Mouse (Mus musculus) Patski (cell line): ENCODE data around the gene Usp32. TPM values are rescaled to one million over a fixed set of nuclear protein-coding genes. Genes with fewer than 3 reads are reported as not detected.

ENCODE experiments used
- ATAC-seq: fragments of 100-300 bp; one replicate; pipeline ENCODE4 v1.8.0; 2021
- CTCF ChIA-PET: fragments of 350-600 bp; sonication (Branson Sonifier 250); formaldehyde crosslinking; loops from one replicate; lab custom pipeline; 2022; ENCODE audit warnings: inconsistent platforms; lab: Charles Lee
- POLR2A ChIA-PET: fragments of 350-600 bp; sonication (Branson Sonifier 250); formaldehyde crosslinking; loops from one replicate; lab custom pipeline; 2022; ENCODE audit warnings: antibody characterized with exemption, inconsistent platforms; lab: Charles Lee
- DNase-seq: peaks from one replicate; pipeline ENCODE4 v3.0.0-alpha.2; 2011; ENCODE audit warnings: low read depth, low spot score
- H3K27me3 ChIP-seq: fragments of 371-371 bp; one replicate; pipeline ENCODE4 v1.5.1; 2021
- CTCF ChIP-seq: fragments of 100-300 bp; IDR thresholded peaks from one replicate; pipeline ENCODE4 v1.5.1; 2021
- in situ Hi-C: fragments of 300-500 bp; cut with MboI; formaldehyde crosslinking; loops from 3 replicates; pipeline ENCODE4 v1.11.1; 2018; ENCODE audit warnings: low pct_unique_long_range_greater_than_20kb, mixed read lengths
- polyA plus RNA-seq: library from polyadenylated mRNA; unstranded; gene quantifications from one replicate; pipeline ENCODE4 v1.2.3, GENCODE M21; 2021

Usp32 gene
- polyA plus RNA-seq, 1 experiment from 2014 or later, result 36.8 TPM

GRCm38 (mm10) chr11:84968775-84969174 is 171.2 kb downstream of the Usp32 start:
- ChIA-PET CTCF (interaction anchor here (1.1 to 1.4 kb wide), 2 partner anchors 12 to 51 kb away, joined by 3 read pairs; partner anchors contain the start of gene Car4), POLR2A (interaction anchor here (0.6 kb wide), 1 partner anchor 159 kb away, joined by 3 read pairs; no protein-coding TSS in a partner anchor)
- ATAC-seq, result no peak
- H3K27me3 ChIP-seq, result peaks cover 9% of the 10 kb centered on the region
- TF ChIP-seq CTCF, result no peak
- in situ Hi-C loops, result no loop called here
- no peak for DNase-seq

GRCm38 (mm10) chr11:84968309-84968708 is 171.7 kb downstream of the Usp32 start:
- H3K27me3 ChIP-seq, result peaks cover 9% of the 10 kb centered on the region
- ATAC-seq, result no peak
- no peak for DNase-seq
- ChIA-PET POLR2A (no interaction called here), CTCF (interaction anchor here (1.1 kb wide), 1 partner anchor 50 kb away, joined by 3 read pairs; no protein-coding TSS in a partner anchor)
- TF ChIP-seq CTCF, result no peak
- in situ Hi-C loops, result no loop called here

- DNase-seq (no peak), ATAC-seq (no peak)
- peaks cover 14% of the 10 kb centered on the region for H3K27me3 ChIP-seq
- TF ChIP-seq CTCF, result no peak
- in situ Hi-C loops, result no loop called here
- CTCF ChIA-PET, result interaction anchor here (1.1 kb wide), 1 partner anchor 49 kb away, joined by 3 read pairs; no protein-coding TSS in a partner anchor
- POLR2A ChIA-PET, result interaction anchor here (0.6 kb wide), 1 partner anchor 27 kb away, joined by 3 read pairs; no protein-coding TSS in a partner anchor
Measured at GRCm38 (mm10) chr11:84967113-84967512, 172.8 kb downstream of the Usp32 start.

- ChIA-PET CTCF (interaction anchor here (1.1 kb wide), 1 partner anchor 49 kb away, joined by 3 read pairs; no protein-coding TSS in a partner anchor), POLR2A (interaction anchor here (0.6 kb wide), 1 partner anchor 27 kb away, joined by 3 read pairs; no protein-coding TSS in a partner anchor)
- no peak for ATAC-seq
- H3K27me3 ChIP-seq, result peaks cover 14% of the 10 kb centered on the region
- DNase-seq, result no peak
- no peak for TF ChIP-seq CTCF
- in situ Hi-C loops, result no loop called here
Measured at GRCm38 (mm10) chr11:84966696-84967095, 173.3 kb downstream of the Usp32 start.

GRCm38 (mm10) chr11:84963556-84963955 is 176.4 kb downstream of the Usp32 start:
- POLR2A ChIA-PET, result no interaction called here
- TF ChIP-seq CTCF, result no peak

GRCm38 (mm10) chr11:84962536-84962935 is 177.4 kb downstream of the Usp32 start:
- POLR2A ChIA-PET, result no interaction called here
- DNase-seq, result no peak
- H3K27me3 ChIP-seq, result peaks cover 45% of the 10 kb centered on the region
- CTCF ChIA-PET, result no interaction called here
- in situ Hi-C loops, result no loop called here
- no peak for TF ChIP-seq CTCF
- ATAC-seq, result no peak

More at GRCm38 (mm10) chr11:84963556-84963955, 176.4 kb downstream of the Usp32 start:
- CTCF ChIA-PET, result no interaction called here
- in situ Hi-C loops, result no loop called here
- DNase-seq, result no peak
- H3K27me3 ChIP-seq, result peaks cover 35% of the 10 kb centered on the region
- ATAC-seq, result no peak

GRCm38 (mm10) chr11:84961571-84961970 is 178.4 kb downstream of the Usp32 start:
- CTCF ChIA-PET, result interaction anchor here (1.4 kb wide), 1 partner anchor 43 kb away, joined by 9 read pairs; no protein-coding TSS in a partner anchor
- peaks cover 53% of the 10 kb centered on the region for H3K27me3 ChIP-seq
- in situ Hi-C loops, result no loop called here
- POLR2A ChIA-PET, result interaction anchor here (0.6 kb wide), 1 partner anchor 20 kb away, joined by 3 read pairs; no protein-coding TSS in a partner anchor
- DNase-seq (no peak), ATAC-seq (no peak)
- no peak for TF ChIP-seq CTCF

- peaks cover 61% of the 10 kb centered on the region for H3K27me3 ChIP-seq
- ATAC-seq (no peak), DNase-seq (no peak)
- no peak for TF ChIP-seq CTCF
- CTCF ChIA-PET, result interaction anchor here (1.4 kb wide), 1 partner anchor 42 kb away, joined by 9 read pairs; no protein-coding TSS in a partner anchor
- in situ Hi-C loops, result no loop called here
- POLR2A ChIA-PET, result no interaction called here
Measured at GRCm38 (mm10) chr11:84960780-84961179, 179.2 kb downstream of the Usp32 start.

GRCm38 (mm10) chr11:84960291-84960690 is 179.7 kb downstream of the Usp32 start:
- no peak for DNase-seq
- in situ Hi-C loops, result no loop called here
- peaks cover 61% of the 10 kb centered on the region for H3K27me3 ChIP-seq
- ATAC-seq, result no peak
- no peak for TF ChIP-seq CTCF
- ChIA-PET POLR2A (no interaction called here), CTCF (interaction anchor here (1.4 kb wide), 1 partner anchor 41 kb away, joined by 9 read pairs; no protein-coding TSS in a partner anchor)

- ChIA-PET CTCF (no interaction called here), POLR2A (no interaction called here)
- in situ Hi-C loops, result no loop called here
- DNase-seq (peak; percentile 54), ATAC-seq (peak; percentile 9)
- peaks cover 66% of the 10 kb centered on the region for H3K27me3 ChIP-seq
- TF ChIP-seq CTCF, result no peak
Measured at GRCm38 (mm10) chr11:84959701-84960181, 180.2 kb downstream of the Usp32 start.

- ChIA-PET CTCF (no interaction called here), POLR2A (no interaction called here)
- ATAC-seq (no peak), DNase-seq (no peak)
- in situ Hi-C loops, result no loop called here
- no peak for TF ChIP-seq CTCF
- H3K27me3 ChIP-seq, result peaks cover 61% of the 10 kb centered on the region
Measured at GRCm38 (mm10) chr11:84959181-84959580, 180.8 kb downstream of the Usp32 start.
